Mouse (Mus musculus): Measurements from ENCODE around the gene Adamts17. TPM values are rescaled to one million over a fixed set of nuclear protein-coding genes. Genes with fewer than 3 reads are reported as not detected.

Adamts17 gene
- polyA plus RNA-seq, 1 experiment from 2014 or later = 11.2 TPM

GRCm38 (mm10) chr7:67072015-67072685 lies 232.6 kb downstream of the Adamts17 start:
- H3K36me3 ChIP-seq (ENCODE audit: control insufficient read depth, insufficient read depth, low read length) = 0 out of 2 replicates have a peak, but pooled peaks cover 10% of the 10 kb centered on the region
- ATAC-seq (ENCODE audit: low read depth) = no peak
- H3K27ac ChIP-seq (replicated peaks; ENCODE audit: low read depth, low read length) = no peak overlapping the region
- 80% methylated on average over 10 of the region's 10 CpGs for WGBS
- H3K4me1 ChIP-seq (ENCODE audit: control insufficient read depth, insufficient read depth, low read length) = no peaks in the 10 kb centered on the region
- DNase-seq (ENCODE audit: low spot score) = no peak
- H3K4me2 ChIP-seq (ENCODE audit: low read depth, low read length) = no peak overlapping the region
- H3K9me3 ChIP-seq (ENCODE audit: control insufficient read depth, low read length) = no peaks in the 10 kb centered on the region
- H3K27me3 ChIP-seq (replicated peaks; ENCODE audit: control insufficient read depth, insufficient read depth, low read length) = no peaks in the 10 kb centered on the region
- no peak overlapping the region for H3K9ac ChIP-seq (ENCODE audit: low read depth, low read length)
- H3K4me3 ChIP-seq (ENCODE audit: low read depth, low read length) = no peak overlapping the region

DNA sequence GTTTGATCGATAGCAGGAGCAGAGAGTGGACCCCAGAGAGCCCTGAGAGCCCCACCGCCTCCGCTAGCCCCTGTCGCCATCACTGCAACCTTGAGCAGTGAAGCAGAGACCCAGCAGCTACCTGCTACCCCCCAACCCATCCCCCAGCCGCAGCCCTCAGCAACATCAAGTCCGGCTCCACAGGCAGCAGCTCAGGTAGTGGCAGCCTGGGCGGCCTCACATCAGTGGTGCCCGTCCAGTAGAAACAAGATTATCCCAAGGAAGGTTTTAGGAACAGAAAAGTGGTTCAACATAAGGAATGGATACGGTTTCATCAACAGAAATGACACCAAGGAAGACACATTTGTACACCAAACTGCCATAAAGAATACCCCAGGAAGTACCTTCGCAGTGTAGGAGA lies 243.2 kb downstream of the Adamts17 start:
- 91% methylated on average over 10 of the region's 10 CpGs for WGBS
- Histone ChIP-seq H3K9me3 (ENCODE audit: control insufficient read depth, low read length) (no peaks in the 10 kb centered on the region), H3K27me3 (replicated peaks; ENCODE audit: control insufficient read depth, insufficient read depth, low read length) (no peaks in the 10 kb centered on the region), H3K27ac (replicated peaks; ENCODE audit: low read depth, low read length) (no peak overlapping the region), H3K4me3 (ENCODE audit: low read depth, low read length) (no peak overlapping the region), H3K36me3 (ENCODE audit: control insufficient read depth, insufficient read depth, low read length) (peaks cover 12% of the 10 kb centered on the region; the same call in 1 of the 2 replicates), H3K4me1 (ENCODE audit: control insufficient read depth, insufficient read depth, low read length) (no peaks in the 10 kb centered on the region), H3K4me2 (ENCODE audit: low read depth, low read length) (no peak overlapping the region), H3K9ac (ENCODE audit: low read depth, low read length) (no peak overlapping the region)
- no peak for DNase-seq (ENCODE audit: low spot score)
- ATAC-seq (ENCODE audit: low read depth) = no peak

DNA sequence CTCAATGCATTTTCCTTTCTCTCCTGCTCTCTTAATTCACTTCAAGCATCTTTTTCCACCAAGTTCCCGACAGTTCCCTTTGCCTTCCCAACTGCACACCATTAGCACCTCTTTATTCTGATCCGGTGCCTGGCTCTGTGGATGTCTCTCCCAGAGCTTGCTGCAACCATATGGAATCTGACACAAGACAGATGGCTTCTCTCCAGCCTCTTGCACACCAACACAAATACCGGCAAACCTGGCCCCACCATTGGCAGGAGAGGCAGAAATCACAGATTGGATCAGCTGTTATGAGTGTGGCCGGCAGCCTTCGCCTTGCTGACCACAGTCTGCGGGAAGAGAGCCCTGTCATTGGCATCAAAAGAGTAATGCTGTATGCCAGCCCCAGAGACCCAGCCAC lies 248.2 kb downstream of the Adamts17 start:
- H3K9ac ChIP-seq (ENCODE audit: low read depth, low read length) = no peak overlapping the region
- H3K4me1 ChIP-seq (ENCODE audit: control insufficient read depth, insufficient read depth, low read length) = no peaks in the 10 kb centered on the region
- no peaks in the 10 kb centered on the region for H3K9me3 ChIP-seq (ENCODE audit: control insufficient read depth, low read length)
- DNase-seq (ENCODE audit: low spot score) (peak; percentile 59), ATAC-seq (ENCODE audit: low read depth) (no peak)
- H3K4me2 ChIP-seq (ENCODE audit: low read depth, low read length) = no peak overlapping the region
- H3K36me3 ChIP-seq (ENCODE audit: control insufficient read depth, insufficient read depth, low read length) = peaks cover 5% of the 10 kb centered on the region; the same call in 1 of the 2 replicates
- H3K27me3 ChIP-seq (replicated peaks; ENCODE audit: control insufficient read depth, insufficient read depth, low read length) = no peaks in the 10 kb centered on the region
- no peak overlapping the region for H3K4me3 ChIP-seq (ENCODE audit: low read depth, low read length)
- 56% methylated on average over 6 of the region's 6 CpGs for WGBS
- no peak overlapping the region for H3K27ac ChIP-seq (replicated peaks; ENCODE audit: low read depth, low read length)

DNA sequence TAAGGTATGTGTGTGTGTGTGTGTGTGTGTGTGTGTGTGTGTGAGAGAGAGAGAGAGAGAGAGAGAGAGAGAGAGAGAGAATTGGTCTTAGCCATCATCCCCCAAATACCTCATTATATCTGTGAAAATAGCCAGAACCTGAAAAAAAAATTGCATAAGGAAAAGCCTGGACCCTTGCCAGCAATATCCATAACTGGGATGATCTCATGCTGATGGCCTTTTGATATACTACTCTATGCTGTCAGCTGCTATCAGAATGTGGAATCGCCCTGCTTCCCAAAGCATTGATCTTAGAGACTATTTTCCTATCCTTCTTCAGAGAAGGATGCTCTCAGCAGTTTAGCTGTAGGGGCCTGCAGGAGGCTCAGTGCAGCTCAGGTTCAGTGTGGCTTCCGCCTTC lies 257.6 kb downstream of the Adamts17 start:
- ATAC-seq (ENCODE audit: low read depth) (no peak), DNase-seq (ENCODE audit: low spot score) (peak; percentile 73)
- H3K9ac ChIP-seq (ENCODE audit: low read depth, low read length) = no peak overlapping the region
- no peaks in the 10 kb centered on the region for H3K27me3 ChIP-seq (replicated peaks; ENCODE audit: control insufficient read depth, insufficient read depth, low read length)
- H3K36me3 ChIP-seq (ENCODE audit: control insufficient read depth, insufficient read depth, low read length) = no peaks in the 10 kb centered on the region
- H3K27ac ChIP-seq (replicated peaks; ENCODE audit: low read depth, low read length) = no peak overlapping the region
- peaks cover 16% of the 10 kb centered on the region for H3K4me1 ChIP-seq (ENCODE audit: control insufficient read depth, insufficient read depth, low read length)
- no peak overlapping the region for H3K4me2 ChIP-seq (ENCODE audit: low read depth, low read length)
- H3K4me3 ChIP-seq (ENCODE audit: low read depth, low read length) = no peak overlapping the region
- 75% methylated on average over 2 of the region's 2 CpGs for WGBS
- no peaks in the 10 kb centered on the region for H3K9me3 ChIP-seq (ENCODE audit: control insufficient read depth, low read length)

DNA sequence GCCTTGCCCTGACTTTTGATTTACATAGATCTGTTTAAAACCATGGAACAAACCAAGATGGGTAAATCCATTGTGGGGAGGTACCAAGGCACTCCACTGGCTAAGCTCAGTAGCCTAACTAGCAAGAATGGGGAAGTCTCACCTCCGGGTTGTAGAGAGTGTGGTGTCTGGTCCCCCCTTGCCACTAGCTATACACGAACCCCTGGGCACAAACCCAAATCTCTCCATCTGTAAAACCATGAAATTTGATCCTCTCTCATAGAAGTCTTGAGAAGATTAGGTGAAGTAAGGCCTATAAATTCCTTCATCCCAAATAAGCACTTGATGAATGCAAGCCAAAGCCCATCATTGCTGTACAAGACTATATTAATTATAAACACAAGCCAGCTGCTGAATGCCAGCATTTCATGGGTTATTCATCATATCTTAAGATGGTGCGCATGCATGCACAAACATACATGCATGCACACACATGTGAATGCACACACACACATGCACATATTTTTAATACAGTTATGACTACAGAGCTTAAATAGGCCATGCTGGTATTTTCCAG lies 262.0 kb downstream of the Adamts17 start:
- 40% methylated on average over 3 of the region's 3 CpGs for WGBS
- DNase-seq (ENCODE audit: low spot score) (peak; percentile 72), ATAC-seq (ENCODE audit: low read depth) (peak; percentile 75; the same call in 1 of the 2 replicates)
- Histone ChIP-seq H3K36me3 (ENCODE audit: control insufficient read depth, insufficient read depth, low read length) (no peaks in the 10 kb centered on the region), H3K27ac (replicated peaks; ENCODE audit: low read depth, low read length) (no peak overlapping the region), H3K4me1 (ENCODE audit: control insufficient read depth, insufficient read depth, low read length) (peaks cover 14% of the 10 kb centered on the region; the same call in 1 of the 2 replicates), H3K9ac (ENCODE audit: low read depth, low read length) (no peak overlapping the region), H3K4me2 (ENCODE audit: low read depth, low read length) (no peak overlapping the region), H3K9me3 (ENCODE audit: control insufficient read depth, low read length) (no peaks in the 10 kb centered on the region), H3K27me3 (replicated peaks; ENCODE audit: control insufficient read depth, insufficient read depth, low read length) (no peaks in the 10 kb centered on the region), H3K4me3 (ENCODE audit: low read depth, low read length) (no peak overlapping the region)

- ATAC-seq (ENCODE audit: low read depth) = no peak
These were observed 271.1 kb downstream of the Adamts17 start for GRCm38 (mm10) chr7:67110551-67111159.

DNA sequence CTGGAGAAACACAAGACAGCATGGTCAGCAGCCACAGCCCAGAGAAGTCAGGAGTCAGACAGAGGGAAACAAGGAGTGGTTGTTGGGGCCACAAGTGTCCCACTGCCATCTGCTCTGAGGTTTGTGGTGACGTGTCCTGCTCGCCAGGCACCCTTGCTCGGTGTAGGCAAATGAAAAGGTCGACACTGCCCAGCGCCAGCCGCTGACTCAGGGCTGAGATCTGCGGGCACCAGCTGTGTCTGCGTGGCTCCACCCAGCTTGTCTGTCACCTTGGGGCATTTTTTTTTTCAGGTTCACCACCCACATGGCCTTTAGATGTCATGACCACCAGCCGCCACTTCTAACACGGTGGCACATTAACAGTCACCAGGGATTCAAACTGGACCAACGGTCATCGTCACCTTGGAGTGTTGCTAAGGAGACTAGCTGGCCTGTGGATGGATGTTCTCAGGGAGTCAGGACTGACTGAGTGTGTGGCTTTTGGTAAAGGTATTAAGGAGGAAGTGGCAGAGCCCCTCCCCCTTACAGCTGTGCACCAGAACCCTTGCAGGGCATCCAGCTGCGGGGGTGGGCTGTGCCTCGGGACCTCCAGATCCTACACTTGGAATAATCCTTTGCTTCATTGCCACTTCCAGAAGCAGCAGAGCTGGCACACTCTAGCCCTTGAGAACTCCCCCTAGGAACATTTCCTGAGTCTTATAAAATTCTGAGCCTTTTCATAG lies 273.1 kb downstream of the Adamts17 start:
- Histone ChIP-seq H3K36me3 (ENCODE audit: control insufficient read depth, insufficient read depth, low read length) (no peaks in the 10 kb centered on the region), H3K9me3 (ENCODE audit: control insufficient read depth, low read length) (no peaks in the 10 kb centered on the region), H3K4me3 (ENCODE audit: low read depth, low read length) (no peak overlapping the region), H3K27me3 (replicated peaks; ENCODE audit: control insufficient read depth, insufficient read depth, low read length) (no peaks in the 10 kb centered on the region), H3K4me1 (ENCODE audit: control insufficient read depth, insufficient read depth, low read length) (no peaks in the 10 kb centered on the region), H3K9ac (ENCODE audit: low read depth, low read length) (no peak overlapping the region), H3K4me2 (ENCODE audit: low read depth, low read length) (no peak overlapping the region), H3K27ac (replicated peaks; ENCODE audit: low read depth, low read length) (no peak overlapping the region)
- no peak for ATAC-seq (ENCODE audit: low read depth)
- 68% methylated on average over 14 of the region's 14 CpGs for WGBS
- DNase-seq (ENCODE audit: low spot score) = peak; percentile 8

More at GRCm38 (mm10) chr7:67110551-67111159, 271.1 kb downstream of the Adamts17 start:
- no peaks in the 10 kb centered on the region for H3K27me3 ChIP-seq (replicated peaks; ENCODE audit: control insufficient read depth, insufficient read depth, low read length)
- no peaks in the 10 kb centered on the region for H3K36me3 ChIP-seq (ENCODE audit: control insufficient read depth, insufficient read depth, low read length)
- no peak overlapping the region for H3K4me2 ChIP-seq (ENCODE audit: low read depth, low read length)
- H3K9ac ChIP-seq (ENCODE audit: low read depth, low read length) = no peak overlapping the region
- no peaks in the 10 kb centered on the region for H3K4me1 ChIP-seq (ENCODE audit: control insufficient read depth, insufficient read depth, low read length)
- H3K9me3 ChIP-seq (ENCODE audit: control insufficient read depth, low read length) = no peaks in the 10 kb centered on the region
- H3K4me3 ChIP-seq (ENCODE audit: low read depth, low read length) = no peak overlapping the region
- DNase-seq (ENCODE audit: low spot score) = no peak
- 69% methylated on average over 12 of the region's 12 CpGs for WGBS
- no peak overlapping the region for H3K27ac ChIP-seq (replicated peaks; ENCODE audit: low read depth, low read length)

DNA sequence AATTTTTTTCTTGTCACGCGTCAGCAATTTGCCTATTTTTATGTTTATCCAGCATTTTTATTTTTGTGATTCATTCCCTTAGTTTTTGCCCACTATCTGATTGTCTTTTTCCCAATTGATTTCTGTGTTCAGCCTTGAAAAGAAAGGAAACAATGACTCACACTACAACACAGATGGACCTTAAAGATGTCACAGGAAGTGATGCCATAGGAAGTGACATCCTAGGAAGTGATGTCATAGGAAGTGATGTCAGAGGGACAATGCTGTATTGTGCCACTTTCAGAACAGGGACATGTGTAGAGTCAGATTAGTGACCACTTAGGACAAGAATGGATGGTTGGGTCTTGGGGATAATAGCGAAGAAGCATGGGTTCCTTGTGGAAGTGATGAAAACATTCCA lies 274.5 kb downstream of the Adamts17 start:
- Histone ChIP-seq H3K4me1 (ENCODE audit: control insufficient read depth, insufficient read depth, low read length) (no peaks in the 10 kb centered on the region), H3K36me3 (ENCODE audit: control insufficient read depth, insufficient read depth, low read length) (no peaks in the 10 kb centered on the region), H3K9me3 (ENCODE audit: control insufficient read depth, low read length) (no peaks in the 10 kb centered on the region), H3K27me3 (replicated peaks; ENCODE audit: control insufficient read depth, insufficient read depth, low read length) (no peaks in the 10 kb centered on the region), H3K9ac (ENCODE audit: low read depth, low read length) (no peak overlapping the region), H3K27ac (replicated peaks; ENCODE audit: low read depth, low read length) (no peak overlapping the region), H3K4me2 (ENCODE audit: low read depth, low read length) (no peak overlapping the region), H3K4me3 (ENCODE audit: low read depth, low read length) (no peak overlapping the region)
- no peak for DNase-seq (ENCODE audit: low spot score)
- ATAC-seq (ENCODE audit: low read depth) = no peak
- WGBS = 100% methylated on average over 3 of the region's 3 CpGs
